9 mouse cellular contexts compared by ENCODE assay signal in genomic region chr16:46008766-46009165, GRCm38 (mm10). TPM values are rescaled to one million over a fixed set of nuclear protein-coding genes. Genes with fewer than 3 reads are reported as not detected.
DNase-seq lines count a peak whose midpoint lies in the region; ATAC-seq lines count a peak whose summit lies in the region.
"Had no signal": no experiment of that assay in that cellular context is flagged by ENCODE, and none has a peak within 500 bp of the region (broad histone marks: within the 10 kb centered on the region; RNA-seq: fewer than 3 reads in every experiment).

No protein-coding gene starts in this region.

- H3K4me3 ChIP-seq in brown adipose tissue, adult 24 weeks (ENCODE audit: insufficient read depth, low read depth, low read length), result 0 out of 2 replicates have a peak overlapping the region, but pooled peaks have one; percentile 8
- H3K4me3 ChIP-seq in intestine, embryonic 14.5 days (ENCODE audit: low read depth, low read length), result no peak overlapping the region
- H3K4me3 ChIP-seq in kidney, embryonic 16.5 days (ENCODE audit: low read length), result no peak overlapping the region

- H3K4me2 ChIP-seq in intestine, embryonic 14.5 days (ENCODE audit: low read length), result peak overlapping the region; percentile 91
- H3K4me2 ChIP-seq in kidney, embryonic 16.5 days (replicated peaks; ENCODE audit: low read depth, low read length), result no peak overlapping the region

- no peaks in the 10 kb centered on the region for H3K9me3 ChIP-seq in intestine, embryonic 14.5 days (ENCODE audit: control insufficient read depth, low read length)
- H3K9me3 ChIP-seq in kidney, embryonic 16.5 days (ENCODE audit: low read length), result no peaks in the 10 kb centered on the region

- no peaks in the 10 kb centered on the region for H3K27me3 ChIP-seq in intestine, embryonic 14.5 days (replicated peaks; ENCODE audit: control insufficient read depth, insufficient read depth, low read length)
- H3K27me3 ChIP-seq in kidney, embryonic 16.5 days (ENCODE audit: insufficient read depth, low read length), result no peaks in the 10 kb centered on the region

- DNase-seq in intestine, embryonic 14.5 days (ENCODE audit: low spot score), result no peak
- DNase-seq in naive thymus-derived CD4-positive, alpha-beta T cell, adult 2 months (ENCODE audit: low read depth), result peak; percentile 76
- no peak for DNase-seq in layer of hippocampus, postnatal 14 days (ENCODE audit: low spot score in 2 of 2)
- no peak for DNase-seq in kidney, adult 18-20 months
- no peak for DNase-seq in layer of hippocampus, adult 9-10 months (ENCODE audit: low spot score)
- DNase-seq: lung, adult 2 months had no signal

- WGBS in intestine, embryonic 14.5 days, result 70% methylated on average over 3 of the region's 3 CpGs
- 69% methylated on average over 3 of the region's 3 CpGs for WGBS in kidney, embryonic 16.5 days

- no peak overlapping the region for H3K9ac ChIP-seq in intestine, embryonic 14.5 days (ENCODE audit: low read length)
- H3K9ac ChIP-seq in kidney, embryonic 16.5 days (replicated peaks; ENCODE audit: low read length), result no peak overlapping the region

- H3K36me3 ChIP-seq in intestine, embryonic 14.5 days (ENCODE audit: control insufficient read depth, insufficient read depth, low read length), result no peaks in the 10 kb centered on the region
- H3K36me3 ChIP-seq in kidney, embryonic 16.5 days (ENCODE audit: insufficient read depth, low read length), result no peaks in the 10 kb centered on the region

- H3K4me1 ChIP-seq in brown adipose tissue, adult 24 weeks (ENCODE audit: control insufficient read depth, insufficient read depth, insufficient read length, low read length), result peaks cover 3% of the 10 kb centered on the region
- no peaks in the 10 kb centered on the region; the same call in 1 of the 2 replicates for H3K4me1 ChIP-seq in intestine, embryonic 14.5 days (replicated peaks; ENCODE audit: control insufficient read depth, insufficient read depth, low read length)
- H3K4me1 ChIP-seq in kidney, embryonic 16.5 days (ENCODE audit: insufficient read depth, low read length), result peaks cover 13% of the 10 kb centered on the region

- H3K27ac ChIP-seq in brown adipose tissue, adult 24 weeks (replicated peaks; ENCODE audit: low read depth, low read length), result no peak overlapping the region
- no peak overlapping the region for H3K27ac ChIP-seq in intestine, embryonic 14.5 days (ENCODE audit: low read depth)
- H3K27ac ChIP-seq in kidney, embryonic 16.5 days (ENCODE audit: low read length), result no peak overlapping the region

- peak; percentile 10 for ATAC-seq in CD4-positive, CD25-positive, alpha-beta regulatory T cell, adult 4 months
- ATAC-seq in intestine, embryonic 14.5 days (replicated peaks; ENCODE audit: low FRiP score, low TSS enrichment, low read depth), result no peak
- ATAC-seq in kidney, embryonic 16.5 days (ENCODE audit: low FRiP score, low TSS enrichment), result no peak

RNA-seq across cellular contexts. Expression of gene Plcxd2, which starts 1.3 kb away (rescaled TPM):
- polyA plus RNA-seq in CD4-positive, CD25-positive, alpha-beta regulatory T cell, adult 4 months (2017; shearing (Covaris generic)), result 10 to 100 TPM; 10.1 to 11.2 TPM
- polyA plus RNA-seq in brown adipose tissue, adult 24 weeks (2012; ENCODE audit: insufficient read depth, insufficient read length, missing spikeins), result 0.20 and 0.38 TPM in 2 replicates
- polyA plus RNA-seq in intestine, embryonic 14.5 days (2014; fragmentation: Nextera tagmentation; extraction: Ambion mirVana), result 1.4 and 1.7 TPM in 2 replicates
- total RNA-seq in layer of hippocampus, postnatal 14 days (2021), result 10 to 100 TPM; 24.3 to 25.9 TPM
- polyA plus RNA-seq in kidney, embryonic 16.5 days (2015; fragmentation: Nextera tagmentation; extraction: Ambion mirVana), result 1.4 and 1.5 TPM in 2 replicates

RNA-seq across cellular contexts. Expression of gene Phldb2, which starts 55.4 kb away (rescaled TPM):
- under 1 TPM in 1 of 2 experiments, not detected in 1; 0.17 TPM for polyA plus RNA-seq in CD4-positive, CD25-positive, alpha-beta regulatory T cell, adult 4 months (2017; shearing (Covaris generic))
- 2.6 and 2.7 TPM in 2 replicates for polyA plus RNA-seq in brown adipose tissue, adult 24 weeks (2012; ENCODE audit: insufficient read depth, insufficient read length, missing spikeins)
- polyA plus RNA-seq in intestine, embryonic 14.5 days (2014; fragmentation: Nextera tagmentation; extraction: Ambion mirVana), result 35.2 and 43.7 TPM in 2 replicates
- 1 to 10 TPM; 6.2 to 7.8 TPM for total RNA-seq in layer of hippocampus, postnatal 14 days (2021)
- 89.6 and 90.1 TPM in 2 replicates for polyA plus RNA-seq in kidney, embryonic 16.5 days (2015; fragmentation: Nextera tagmentation; extraction: Ambion mirVana)
